Mouse (Mus musculus) T-cell, adult 2 months (primary cell): Measurements from ENCODE around the gene Saxo1.

Experiments used
- DNase-seq: peaks from one replicate; pipeline ENCODE4 v3.0.0; 2022; ENCODE audit warnings: low spot score

Gene Saxo1

GRCm38 (mm10) chr4:86527162-86528136 is 30.7 kb downstream of the Saxo1 start:
- no peak for DNase-seq

- no peak for DNase-seq
Measured at GRCm38 (mm10) chr4:86524483-86524882, 33.6 kb downstream of the Saxo1 start.

GRCm38 (mm10) chr4:86523771-86524170 is 34.4 kb downstream of the Saxo1 start:
- DNase-seq: no peak

- DNase-seq: no peak
Measured at GRCm38 (mm10) chr4:86520695-86521094, 37.4 kb downstream of the Saxo1 start.

- no peak for DNase-seq
Measured at GRCm38 (mm10) chr4:86519953-86520352, 38.2 kb downstream of the Saxo1 start.

- no peak for DNase-seq
Measured at GRCm38 (mm10) chr4:86504656-86505055, 53.5 kb downstream of the Saxo1 start.

GRCm38 (mm10) chr4:86499561-86499960 is 58.6 kb downstream of the Saxo1 start:
- no peak for DNase-seq

GRCm38 (mm10) chr4:86498754-86499153 is 59.4 kb downstream of the Saxo1 start:
- DNase-seq: no peak

GRCm38 (mm10) chr4:86489128-86489527 is 69.0 kb downstream of the Saxo1 start:
- DNase-seq: no peak

- no peak for DNase-seq
Measured at GRCm38 (mm10) chr4:86486901-86487300, 71.2 kb downstream of the Saxo1 start.

- no peak for DNase-seq
Measured at GRCm38 (mm10) chr4:86486491-86486890, 71.6 kb downstream of the Saxo1 start.

GRCm38 (mm10) chr4:86485052-86485451 is 73.1 kb downstream of the Saxo1 start:
- DNase-seq: no peak

GRCm38 (mm10) chr4:86483686-86484085 is 74.4 kb downstream of the Saxo1 start:
- no peak for DNase-seq

GRCm38 (mm10) chr4:86483013-86483615 is 75.0 kb downstream of the Saxo1 start:
- no peak for DNase-seq

- no peak for DNase-seq
Measured at GRCm38 (mm10) chr4:86480891-86481290, 77.2 kb downstream of the Saxo1 start.

- DNase-seq: no peak
Measured at GRCm38 (mm10) chr4:86464808-86465207, 93.3 kb downstream of the Saxo1 start.

- no peak for DNase-seq
Measured at GRCm38 (mm10) chr4:86450468-86450867, 107.7 kb downstream of the Saxo1 start.

GRCm38 (mm10) chr4:86436336-86436735 is 121.8 kb downstream of the Saxo1 start:
- DNase-seq: no peak

- no peak for DNase-seq
Measured at GRCm38 (mm10) chr4:86435631-86436030, 122.5 kb downstream of the Saxo1 start.

- DNase-seq: no peak
Measured at GRCm38 (mm10) chr4:86428091-86428745, 129.9 kb downstream of the Saxo1 start.

- no peak for DNase-seq
Measured at GRCm38 (mm10) chr4:86427312-86427711, 130.8 kb downstream of the Saxo1 start.

- DNase-seq: no peak
Measured at GRCm38 (mm10) chr4:86426549-86426948, 131.6 kb downstream of the Saxo1 start.

- DNase-seq: no peak
Measured at GRCm38 (mm10) chr4:86425581-86425980, 132.5 kb downstream of the Saxo1 start.
